Mouse (Mus musculus) C2C12 (cell line): ENCODE measurements around the gene Sdk2.

Source experiments
- CTCF ChIP-seq: IDR thresholded peaks from one replicate; pipeline ENCODE4 v1.5.1; 2011; ENCODE audit not compliant: control insufficient read depth, insufficient read depth, insufficient read length
- MAX ChIP-seq: IDR thresholded peaks from one replicate; pipeline ENCODE4 v1.6.1; 2011; ENCODE audit warnings: mild to moderate bottlenecking, control low read depth
- MYOD1 ChIP-seq: IDR thresholded peaks from one replicate; pipeline ENCODE4 v1.6.1; 2011; ENCODE audit warnings: low read depth; ENCODE audit not compliant: control insufficient read depth, insufficient read length

DNA sequence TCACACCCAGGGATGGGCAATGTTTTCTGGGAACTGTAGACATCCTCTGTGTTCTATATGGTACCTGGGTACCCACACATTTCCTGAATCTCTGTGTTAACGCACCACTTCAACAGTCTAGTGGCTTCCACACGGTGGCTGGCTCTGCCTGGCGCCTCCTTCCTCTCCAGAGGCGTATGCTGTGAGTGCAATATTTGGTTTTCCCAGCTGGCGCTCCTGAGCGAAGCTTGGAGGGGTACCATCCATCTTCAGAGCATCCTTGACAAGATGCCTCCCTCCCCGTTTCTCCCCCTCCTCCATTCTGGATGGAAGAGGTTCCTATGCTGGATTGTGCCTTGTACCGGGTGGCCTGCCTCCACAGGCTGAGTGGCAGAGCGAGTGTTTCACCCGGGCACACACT is 246.8 kb downstream of the Sdk2 start:
- TF ChIP-seq MYOD1: no peak
- no peak for TF ChIP-seq CTCF
- no peak for TF ChIP-seq MAX
